Mouse (Mus musculus) small intestine, adult 2 months (tissue): ENCODE measurements around the gene Trpv6. TPM values are rescaled to one million over a fixed set of nuclear protein-coding genes. Genes with fewer than 3 reads are reported as not detected.

Experiments
- H3K27ac ChIP-seq: fragments of 200-500 bp; 2 replicates; pipeline ENCODE4 v1.5.1; 2012; ENCODE audit warnings: low read depth, low read length, control low read depth, inconsistent platforms; ENCODE audit not compliant: insufficient read depth
- H3K27me3 ChIP-seq: fragments of 200-500 bp; 2 replicates; pipeline ENCODE4 v1.6.1; 2012; ENCODE audit warnings: mild to moderate bottlenecking, moderate library complexity, low read length, inconsistent platforms; ENCODE audit not compliant: control insufficient read depth, insufficient read depth
- H3K36me3 ChIP-seq: fragments of 200-500 bp; 2 replicates; pipeline ENCODE4 v1.6.1; 2012; ENCODE audit warnings: mild to moderate bottlenecking, low read length, control low read depth, inconsistent platforms; ENCODE audit not compliant: control insufficient read depth, insufficient read depth
- H3K4me1 ChIP-seq: fragments of 200-500 bp; 2 replicates; pipeline ENCODE4 v1.6.1; 2012; ENCODE audit warnings: low read length, inconsistent platforms, mixed read lengths; ENCODE audit not compliant: control insufficient read depth, insufficient read depth, insufficient read length
- H3K4me3 ChIP-seq: fragments of 200-500 bp; 2 replicates; pipeline ENCODE4 v1.5.1; 2012; ENCODE audit warnings: low read depth, mild to moderate bottlenecking, control low read depth, inconsistent platforms, low read length, moderate library complexity
- CTCF ChIP-seq: fragments of 200-500 bp; IDR thresholded peaks from 2 replicates; pipeline ENCODE4 v1.5.1; 2012; ENCODE audit warnings: low read depth, mild to moderate bottlenecking, control low read depth, inconsistent platforms, low read length, moderate library complexity, mixed read lengths; ENCODE audit not compliant: insufficient replicate concordance, insufficient read length; ENCODE audit errors: extremely low read depth
- POLR2A ChIP-seq: fragments of 200-500 bp; IDR thresholded peaks from 2 replicates; pipeline ENCODE4 v1.6.1; 2012; ENCODE audit warnings: low read depth, mild to moderate bottlenecking, control low read depth, inconsistent platforms, low read length, moderate library complexity
- WGBS: fragments of 180-500 bp; shearing (Covaris S2); methylation state at CpG from one replicate; pipeline ENCODE4 v1.1.7; 2018; 5-methylcytosine and 5-hydroxymethylcytosine counted together
- polyA plus RNA-seq: library from polyadenylated mRNA; depleted of rRNA; stranded (reverse); fragments of >200 nt; gene quantifications from 2 replicates; pipeline ENCODE4 v1.2.3, GENCODE M21; 2012

The Trpv6 gene
- polyA plus RNA-seq, 1 experiment: 0.08 TPM

GRCm38 (mm10) chr6:41628180-41628579 is 8.0 kb downstream of the Trpv6 start:
- 69% methylated on average over 1 of the region's 1 CpGs for WGBS
- H3K27ac ChIP-seq: no peak overlapping the region
- H3K4me3 ChIP-seq: no peak overlapping the region
- H3K27me3 ChIP-seq: no peaks in the 10 kb centered on the region
- H3K36me3 ChIP-seq: no peaks in the 10 kb centered on the region
- no peaks in the 10 kb centered on the region for H3K4me1 ChIP-seq
- TF ChIP-seq CTCF (no peak), POLR2A (no peak)

DNA sequence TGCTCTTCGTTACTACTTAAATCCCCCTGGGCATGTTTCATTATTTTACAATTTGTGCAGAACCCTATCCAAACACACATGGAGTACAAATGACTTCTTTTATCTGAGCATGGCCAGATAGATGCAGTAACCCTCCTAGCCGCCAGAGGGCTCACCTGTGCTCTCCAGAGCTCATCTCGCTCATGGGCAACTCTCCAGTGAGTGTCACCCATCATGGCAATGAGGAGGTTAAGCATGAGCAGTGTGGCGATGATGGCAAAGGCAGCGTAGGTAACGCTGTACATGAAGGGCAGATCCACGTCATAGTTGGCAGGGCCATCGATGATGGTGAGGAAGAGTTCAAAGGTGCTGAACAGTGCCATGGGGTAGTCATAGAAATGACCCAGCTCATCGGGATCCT is 13.5 kb downstream of the Trpv6 start:
- Histone ChIP-seq H3K4me3 (no peak overlapping the region), H3K36me3 (no peaks in the 10 kb centered on the region), H3K4me1 (no peaks in the 10 kb centered on the region), H3K27ac (no peak overlapping the region), H3K27me3 (no peaks in the 10 kb centered on the region)
- TF ChIP-seq POLR2A (no peak), CTCF (peak; percentile 37; the same call in 1 of the 2 replicates)
- WGBS: 69% methylated on average over 9 of the region's 9 CpGs

DNA sequence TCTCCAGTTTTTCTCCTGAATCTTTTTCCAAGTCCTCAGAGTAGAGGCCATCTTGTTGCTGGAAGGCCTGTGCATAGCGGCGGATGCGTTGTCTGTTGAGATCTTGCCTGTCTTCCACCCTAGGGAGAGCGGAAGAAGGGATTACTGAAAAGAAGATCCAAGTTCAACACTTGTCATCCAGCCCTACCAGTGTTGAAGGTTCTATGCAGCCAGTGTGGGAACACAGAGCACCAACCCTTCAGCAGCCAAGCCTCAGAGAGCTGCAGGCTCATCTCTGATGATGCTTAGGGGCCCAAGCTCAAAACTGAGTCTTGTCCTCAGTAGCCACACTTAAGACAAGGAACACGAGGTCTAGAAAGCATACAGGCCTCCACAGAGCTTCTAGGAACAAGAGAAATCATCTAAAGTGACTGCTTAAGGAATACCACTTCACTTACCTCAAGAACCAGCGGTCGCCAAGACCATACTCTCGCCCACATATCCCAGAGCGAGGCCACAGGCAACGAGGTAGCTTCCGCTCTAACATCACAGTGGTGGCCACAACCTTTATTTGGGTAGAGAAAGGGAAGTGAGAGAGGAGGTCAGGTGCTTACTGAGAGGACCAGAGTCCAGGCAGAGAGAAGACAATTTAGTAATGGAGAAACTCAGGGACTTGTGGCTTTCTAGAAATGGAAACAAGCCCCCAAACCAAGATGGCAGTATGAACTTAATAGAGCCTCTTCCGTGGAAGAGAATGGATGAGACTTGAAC is 14.8 kb downstream of the Trpv6 start:
- 84% methylated on average over 12 of the region's 12 CpGs for WGBS
- TF ChIP-seq POLR2A: no peak
- TF ChIP-seq CTCF: no peak

GRCm38 (mm10) chr6:41620173-41620798 is 15.9 kb downstream of the Trpv6 start:
- 58% methylated on average over 9 of the region's 9 CpGs for WGBS
- H3K4me1 ChIP-seq: no peaks in the 10 kb centered on the region

More for the DNA sequence above, 14.8 kb downstream of the Trpv6 start:
- Histone ChIP-seq H3K4me1 (no peaks in the 10 kb centered on the region), H3K27ac (no peak overlapping the region), H3K4me3 (no peak overlapping the region), H3K27me3 (no peaks in the 10 kb centered on the region), H3K36me3 (no peaks in the 10 kb centered on the region)

DNA sequence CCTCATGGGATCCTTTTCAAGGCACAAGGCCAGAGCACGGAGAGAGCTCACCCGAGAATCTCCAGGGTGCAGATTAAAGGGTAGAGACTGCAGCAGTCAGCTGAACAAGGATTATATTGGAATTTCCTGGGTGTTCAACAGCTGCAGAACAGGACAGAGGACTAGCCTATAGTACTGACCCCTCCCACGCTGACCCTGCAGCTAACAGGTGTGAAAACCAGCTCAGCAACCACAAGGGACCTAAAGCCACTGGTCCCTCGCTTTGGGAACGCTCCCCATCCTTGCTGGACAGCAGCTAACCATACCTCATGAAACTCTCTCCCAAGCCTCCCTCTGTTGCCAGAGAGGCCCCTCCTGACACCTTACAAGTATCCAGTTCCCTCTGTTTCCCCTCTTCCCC is 28.6 kb downstream of the Trpv6 start:
- 73% methylated on average over 5 of the region's 5 CpGs for WGBS
- Histone ChIP-seq H3K27ac (no peak overlapping the region), H3K4me3 (no peak overlapping the region), H3K36me3 (no peaks in the 10 kb centered on the region), H3K27me3 (peaks cover 5% of the 10 kb centered on the region; the same call in 1 of the 2 replicates), H3K4me1 (peaks cover 4% of the 10 kb centered on the region)
- no peak for TF ChIP-seq POLR2A
- no peak for TF ChIP-seq CTCF

More at GRCm38 (mm10) chr6:41620173-41620798, 15.9 kb downstream of the Trpv6 start:
- Histone ChIP-seq H3K27ac (no peak overlapping the region), H3K27me3 (no peaks in the 10 kb centered on the region), H3K4me3 (no peak overlapping the region), H3K36me3 (no peaks in the 10 kb centered on the region)
- no peak for TF ChIP-seq POLR2A
- no peak for TF ChIP-seq CTCF

DNA sequence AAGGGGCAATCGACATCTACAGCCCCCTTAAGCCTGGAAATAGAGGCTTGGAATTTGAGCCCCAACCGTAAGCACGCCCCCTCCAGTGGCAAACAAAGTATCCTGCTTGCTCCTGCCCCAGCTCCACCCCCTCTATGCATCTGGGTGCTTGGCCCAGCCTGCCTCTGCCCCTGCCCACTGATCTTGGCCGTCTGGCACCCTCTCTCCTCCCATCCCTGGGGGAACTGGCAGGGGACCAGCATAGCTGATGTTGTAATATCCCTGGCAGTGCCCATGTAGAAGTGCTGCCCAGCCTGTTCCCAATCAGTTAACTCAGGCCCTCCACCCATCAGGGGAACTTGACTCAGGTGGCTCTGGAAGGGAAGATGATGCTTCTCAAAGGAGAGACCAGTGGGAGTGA is 30.0 kb downstream of the Trpv6 start:
- 17% methylated on average over 4 of the region's 4 CpGs for WGBS
- Histone ChIP-seq H3K27me3 (peaks cover 5% of the 10 kb centered on the region; the same call in 1 of the 2 replicates), H3K36me3 (no peaks in the 10 kb centered on the region), H3K27ac (no peak overlapping the region), H3K4me1 (peaks cover 4% of the 10 kb centered on the region), H3K4me3 (no peak overlapping the region)
- TF ChIP-seq POLR2A (no peak), CTCF (no peak)

DNA sequence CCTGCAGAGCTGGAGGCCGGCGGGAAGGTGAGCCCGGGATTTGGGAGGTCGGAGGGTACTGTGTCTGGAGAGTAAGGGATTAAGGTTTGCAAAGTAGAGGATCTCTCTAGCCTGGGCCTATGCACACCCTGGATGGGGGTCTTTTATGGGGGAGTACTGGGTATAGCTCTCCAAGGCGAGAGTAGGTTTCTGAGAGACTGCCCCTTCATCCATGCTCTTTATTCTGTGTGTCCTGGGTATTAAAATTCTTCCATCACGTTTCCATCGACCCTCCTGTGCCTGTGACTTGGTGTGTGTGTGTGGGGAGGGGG is 30.5 kb downstream of the Trpv6 start:
- peaks cover 4% of the 10 kb centered on the region for H3K4me1 ChIP-seq
- peak overlapping the region; percentile 79 for H3K4me3 ChIP-seq
- H3K27ac ChIP-seq: no peak overlapping the region
- 3% methylated on average over 7 of the region's 7 CpGs for WGBS
- no peaks in the 10 kb centered on the region for H3K36me3 ChIP-seq
- peaks cover 5% of the 10 kb centered on the region; the same call in 1 of the 2 replicates for H3K27me3 ChIP-seq
- TF ChIP-seq POLR2A: no peak
- no peak for TF ChIP-seq CTCF
